Mouse (Mus musculus) kidney, adult 2 months (tissue): ENCODE data around the gene Cmklr1.

Source experiments
- CTCF ChIP-seq: fragments of 200-500 bp; conservative IDR thresholded peaks from 2 replicates; pipeline ENCODE4 v1.5.1; 2011; ENCODE audit warnings: low read depth, mild to moderate bottlenecking, control low read depth, low read length, moderate library complexity, mixed read lengths; ENCODE audit not compliant: insufficient read depth, insufficient read length
- POLR2A ChIP-seq: fragments of 200-500 bp; IDR thresholded peaks from one replicate; pipeline ENCODE4 v1.6.1; 2011; ENCODE audit warnings: low read depth, low read length, control low read depth

GRCm38 (mm10) chr5:113654821-113655220 is 4.6 kb upstream of the Cmklr1 start:
- TF ChIP-seq CTCF (no peak), POLR2A (no peak)
